Mouse (Mus musculus) cerebellum, adult 2 months (tissue): ENCODE results near the gene Pbx1.

Experiments used
- CTCF ChIP-seq: fragments of 200-500 bp; IDR thresholded peaks from 2 replicates; pipeline ENCODE4 v1.5.1; 2011; ENCODE audit warnings: low read depth, mild to moderate bottlenecking, control low read depth, low read length, moderate library complexity, borderline replicate concordance; ENCODE audit not compliant: insufficient read depth
- POLR2A ChIP-seq: fragments of 200-500 bp; IDR thresholded peaks from 2 replicates; pipeline ENCODE4 v1.6.1; 2011; ENCODE audit warnings: low read length, control low read depth, borderline replicate concordance; ENCODE audit not compliant: insufficient read depth

- TF ChIP-seq CTCF (no peak), POLR2A (no peak)
Measured at GRCm38 (mm10) chr1:168275678-168276077, 156.4 kb downstream of the Pbx1 start.
